In genomic region chr2:144006686-144007085, GRCm38 (mm10) we compare ENCODE assay signal across 15 mouse cellular contexts. TPM values are rescaled to one million over a fixed set of nuclear protein-coding genes. Genes with fewer than 3 reads are reported as not detected.
"Had no signal": no experiment of that assay in that cellular context is flagged by ENCODE, and none has a peak within 500 bp of the region (broad histone marks: within the 10 kb centered on the region; RNA-seq: fewer than 3 reads in every experiment).

No protein-coding gene starts in this region.

- H3K27me3 ChIP-seq: kidney, embryonic 15.5 days; limb, embryonic 13.5 days; lung, embryonic 15.5 days; megakaryocyte, embryonic 14.5 days; midbrain, embryonic 12.5 days had no signal

- H3K27ac ChIP-seq: kidney, embryonic 15.5 days; limb, embryonic 13.5 days; lung, embryonic 15.5 days; macrophage; midbrain, embryonic 12.5 days had no signal

- H3K9ac ChIP-seq: kidney, embryonic 15.5 days; limb, embryonic 13.5 days; lung, embryonic 15.5 days; midbrain, embryonic 12.5 days had no signal

- H3K36me3 ChIP-seq: midbrain, embryonic 12.5 days had no signal

- H3K4me2 ChIP-seq: kidney, embryonic 15.5 days; lung, embryonic 15.5 days; midbrain, embryonic 12.5 days had no signal

- H3K4me3 ChIP-seq: kidney, embryonic 15.5 days; limb, embryonic 13.5 days; lung, embryonic 15.5 days; midbrain, embryonic 12.5 days had no signal

- DNase-seq: kidney, adult 2 months; kidney, postnatal 14 days; left cerebral cortex, postnatal 4 days; lung, postnatal 14 days; thymus, postnatal 36 days had no signal

- H3K9me3 ChIP-seq: kidney, embryonic 15.5 days; limb, embryonic 13.5 days; lung, embryonic 15.5 days; megakaryocyte, embryonic 14.5 days; midbrain, embryonic 12.5 days had no signal

RNA-seq across cellular contexts. Expression of gene Banf2, which starts 26.2 kb away (rescaled TPM):
- polyA plus RNA-seq: kidney, adult 2 months; kidney, embryonic 15.5 days; large intestine, adult 2 months; limb, embryonic 13.5 days; liver, embryonic 16.5 days; lung, embryonic 15.5 days; macrophage; midbrain, embryonic 12.5 days; midbrain, postnatal 0 days; thymus, postnatal 0 days had no signal
